Comparison of ENCODE assay signal across 25 mouse cellular contexts in the genomic region with DNA sequence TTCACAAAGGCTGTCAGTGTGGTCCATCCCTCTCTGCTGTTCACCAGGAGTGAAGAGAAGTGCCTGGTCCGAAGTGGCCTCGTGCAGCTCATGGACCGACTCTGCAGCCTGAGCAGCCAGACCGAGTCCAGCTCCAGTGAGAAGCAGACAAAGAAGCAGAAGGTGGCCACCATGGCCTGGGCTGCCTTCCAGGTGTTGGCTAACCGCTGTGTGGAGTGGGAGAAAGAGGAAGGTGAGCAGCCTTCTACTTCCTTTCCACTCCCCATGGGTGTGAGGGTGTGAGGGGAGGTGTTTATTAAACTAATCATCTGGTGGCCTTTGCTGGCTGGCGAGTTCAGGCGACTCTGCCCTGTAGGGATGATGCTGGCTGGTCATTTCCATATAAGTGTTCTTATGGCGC.
A peak's percentile ranks its signal among the peaks of the same experiment; 100 is the strongest.
DNase-seq lines count a peak whose midpoint lies in the region; ATAC-seq and TF ChIP-seq lines count a peak whose summit lies in the region.
"Had no signal": no experiment of that assay in that cellular context is flagged by ENCODE, and none has a peak within 500 bp of the region (broad histone marks: within the 10 kb centered on the region; RNA-seq: fewer than 3 reads in every experiment).

No protein-coding gene starts in this region.

- DNase-seq in layer of hippocampus, adult 2 months (ENCODE audit: low spot score in 2 of 2), result no peak
- no peak for DNase-seq in layer of hippocampus, adult 8-10 months (ENCODE audit: low spot score in 2 of 2)
- no peak for DNase-seq in kidney, postnatal 14 days
- DNase-seq in cerebellum, postnatal 14 days, result no peak
- DNase-seq: cerebellum, adult 11 months; cerebellum, adult 2 months; cerebellum, adult 9-11 months; cerebellum, postnatal 36 days; gastrocnemius, postnatal 10 days; gastrocnemius, postnatal 36 days; heart, adult 11 months; heart, postnatal 14 days; heart, postnatal 4 days; kidney, adult 11 months had no signal

- peak; percentile 72 for ATAC-seq in granulocyte monocyte progenitor cell, adult 5-6 weeks (replicated peaks; ENCODE audit: poor library complexity, severe bottlenecking)
- peak; percentile 60 for ATAC-seq in megakaryocyte progenitor cell, adult 5-6 weeks (replicated peaks; ENCODE audit: poor library complexity)
- no peak for ATAC-seq in heart, embryonic 11.5 days (replicated peaks; ENCODE audit: insufficient number of reproducible peaks, low FRiP score, low TSS enrichment)
- ATAC-seq: activated CD4-positive, CD25-positive, alpha-beta regulatory T cell, adult 4 months; CD4-positive, CD25-positive, alpha-beta regulatory T cell, adult 4 months; forebrain, embryonic 13.5 days; forebrain, embryonic 16.5 days had no signal

- H3K4me1 ChIP-seq in heart, embryonic 11.5 days (ENCODE audit: control insufficient read depth, insufficient read depth, low read length), result no peaks in the 10 kb centered on the region
- H3K4me1 ChIP-seq: forebrain, embryonic 10.5 days; forebrain, embryonic 13.5 days; heart, embryonic 13.5 days; hindbrain, embryonic 12.5 days; hindbrain, embryonic 15.5 days had no signal

- no peak overlapping the region for H3K4me2 ChIP-seq in heart, embryonic 11.5 days
- H3K4me2 ChIP-seq: forebrain, embryonic 13.5 days; heart, embryonic 13.5 days; hindbrain, embryonic 12.5 days; hindbrain, embryonic 15.5 days had no signal

- no peaks in the 10 kb centered on the region for H3K27me3 ChIP-seq in heart, embryonic 11.5 days (ENCODE audit: control insufficient read depth, insufficient read depth, low read length)
- H3K27me3 ChIP-seq: forebrain, embryonic 13.5 days; heart, embryonic 13.5 days; hindbrain, embryonic 12.5 days; hindbrain, embryonic 15.5 days had no signal

- no peaks in the 10 kb centered on the region for H3K9me3 ChIP-seq in heart, embryonic 11.5 days (replicated peaks; ENCODE audit: control insufficient read depth, low read length)
- H3K9me3 ChIP-seq: forebrain, embryonic 10.5 days; forebrain, embryonic 13.5 days; heart, embryonic 13.5 days; hindbrain, embryonic 12.5 days; hindbrain, embryonic 15.5 days had no signal

- no peak overlapping the region for H3K4me3 ChIP-seq in layer of hippocampus, adult 2 months
- H3K4me3 ChIP-seq in heart, embryonic 11.5 days (ENCODE audit: low read depth, low read length), result no peak overlapping the region
- H3K4me3 ChIP-seq: forebrain, embryonic 10.5 days; forebrain, embryonic 13.5 days; heart, embryonic 13.5 days; hindbrain, embryonic 12.5 days; hindbrain, embryonic 15.5 days had no signal

- peak overlapping the region; percentile 46; the same call in 1 of the 2 replicates for H3K27ac ChIP-seq in layer of hippocampus, adult 2 months
- H3K27ac ChIP-seq in heart, embryonic 11.5 days (ENCODE audit: low read depth, low read length), result no peak overlapping the region
- H3K27ac ChIP-seq: forebrain, embryonic 10.5 days; forebrain, embryonic 13.5 days; heart, embryonic 13.5 days; hindbrain, embryonic 12.5 days; hindbrain, embryonic 15.5 days had no signal

- TF ChIP-seq CTCF in layer of hippocampus, adult 2 months (conservative IDR thresholded peaks at IDR 0.05), result no peak

- 92% methylated on average over 8 of the region's 8 CpGs for WGBS in heart, embryonic 11.5 days (ENCODE audit: insufficient replicate concordance)

- no peak overlapping the region for H3K9ac ChIP-seq in heart, embryonic 11.5 days (ENCODE audit: low read depth, low read length)
- H3K9ac ChIP-seq: forebrain, embryonic 13.5 days; heart, embryonic 13.5 days; hindbrain, embryonic 12.5 days; hindbrain, embryonic 15.5 days had no signal

- H3K36me3 ChIP-seq in heart, embryonic 11.5 days (ENCODE audit: control insufficient read depth, insufficient read depth, low read length), result peaks cover 57% of the 10 kb centered on the region
